Mouse (Mus musculus): ENCODE measurements around the gene Nr0b2. TPM values are rescaled to one million over a fixed set of nuclear protein-coding genes. Genes with fewer than 3 reads are reported as not detected.

The Nr0b2 gene
- not detected for polyA plus RNA-seq (2017; shearing (Covaris generic))

DNA sequence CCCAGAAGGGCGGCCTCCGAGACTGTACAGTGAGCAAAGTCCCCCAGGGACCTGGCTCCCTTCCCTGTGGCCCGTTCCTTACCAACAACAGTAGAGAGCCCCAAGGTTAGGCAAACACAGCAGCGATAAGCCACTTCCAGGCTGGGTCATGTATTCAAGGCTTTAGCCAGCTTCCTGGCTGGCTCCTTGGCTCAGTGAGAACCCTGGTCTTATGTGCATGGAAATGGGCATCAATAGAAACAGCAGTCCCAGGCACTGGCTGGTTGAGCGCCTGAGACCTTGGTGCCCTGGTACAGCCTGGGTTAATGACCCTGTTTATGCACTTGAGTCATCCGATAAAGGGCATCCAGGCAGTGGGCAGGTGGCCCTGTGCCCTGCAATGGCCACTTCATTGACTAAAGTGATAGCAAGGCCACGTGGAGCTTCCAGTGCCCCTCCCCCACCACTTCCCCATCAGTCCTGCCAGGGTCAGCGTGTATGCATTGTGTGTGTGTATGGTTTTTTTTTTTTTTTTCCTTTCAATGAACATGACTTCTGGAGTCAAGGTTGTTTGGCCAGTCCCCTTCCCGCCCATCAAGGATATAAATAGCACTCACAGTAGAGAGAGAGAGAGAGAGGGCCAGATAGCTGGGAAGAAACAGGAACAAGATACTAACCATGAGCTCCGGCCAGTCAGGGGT lies at the start of gene Nr0b2:
Gene Nr0b2, plus strand, starts transcription at position 609 of the 680 bp plus-strand sequence.

DNA sequence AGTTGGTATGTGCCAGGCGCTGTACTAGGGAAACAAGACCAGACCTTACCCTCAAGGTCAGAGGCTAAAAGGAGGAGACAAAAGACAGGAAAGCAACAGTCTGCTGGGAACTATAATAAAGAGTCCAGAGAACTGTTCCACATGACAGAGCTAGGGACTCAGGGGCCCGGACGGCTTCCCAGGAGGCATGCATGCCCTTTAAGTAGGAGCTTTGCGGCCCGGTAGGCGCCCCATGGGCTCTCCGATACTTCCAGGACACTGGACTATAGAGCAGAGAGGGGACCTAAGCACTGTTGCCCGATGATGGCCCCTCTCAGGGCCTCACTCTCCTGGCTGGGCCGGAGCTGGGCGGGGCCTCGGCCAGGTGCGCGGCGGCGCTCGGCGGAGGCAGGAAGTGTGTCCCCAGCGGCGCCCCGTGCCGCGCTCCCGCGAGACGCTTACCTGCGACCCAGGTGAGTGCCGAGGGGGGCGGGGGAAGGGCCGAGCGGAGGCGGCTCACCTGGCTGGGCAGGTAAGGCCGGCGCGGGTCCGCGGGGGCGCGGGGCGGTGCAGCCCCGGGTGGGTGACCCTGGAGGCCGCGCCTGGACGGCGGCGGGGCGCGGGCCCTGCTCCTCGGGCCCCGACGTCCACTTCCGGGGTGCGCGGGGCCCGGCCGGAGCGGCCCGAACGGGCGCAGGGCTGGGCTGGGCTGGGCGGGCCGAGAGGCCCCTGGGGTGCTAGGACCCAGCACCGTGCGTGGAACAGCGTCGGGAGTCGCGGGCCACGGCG lies 34.4 kb upstream of the Nr0b2 start, which contains the start of gene Kdf1:
Gene Kdf1, plus strand, starts transcription at position 363 of the 768 bp plus-strand sequence.

DNA sequence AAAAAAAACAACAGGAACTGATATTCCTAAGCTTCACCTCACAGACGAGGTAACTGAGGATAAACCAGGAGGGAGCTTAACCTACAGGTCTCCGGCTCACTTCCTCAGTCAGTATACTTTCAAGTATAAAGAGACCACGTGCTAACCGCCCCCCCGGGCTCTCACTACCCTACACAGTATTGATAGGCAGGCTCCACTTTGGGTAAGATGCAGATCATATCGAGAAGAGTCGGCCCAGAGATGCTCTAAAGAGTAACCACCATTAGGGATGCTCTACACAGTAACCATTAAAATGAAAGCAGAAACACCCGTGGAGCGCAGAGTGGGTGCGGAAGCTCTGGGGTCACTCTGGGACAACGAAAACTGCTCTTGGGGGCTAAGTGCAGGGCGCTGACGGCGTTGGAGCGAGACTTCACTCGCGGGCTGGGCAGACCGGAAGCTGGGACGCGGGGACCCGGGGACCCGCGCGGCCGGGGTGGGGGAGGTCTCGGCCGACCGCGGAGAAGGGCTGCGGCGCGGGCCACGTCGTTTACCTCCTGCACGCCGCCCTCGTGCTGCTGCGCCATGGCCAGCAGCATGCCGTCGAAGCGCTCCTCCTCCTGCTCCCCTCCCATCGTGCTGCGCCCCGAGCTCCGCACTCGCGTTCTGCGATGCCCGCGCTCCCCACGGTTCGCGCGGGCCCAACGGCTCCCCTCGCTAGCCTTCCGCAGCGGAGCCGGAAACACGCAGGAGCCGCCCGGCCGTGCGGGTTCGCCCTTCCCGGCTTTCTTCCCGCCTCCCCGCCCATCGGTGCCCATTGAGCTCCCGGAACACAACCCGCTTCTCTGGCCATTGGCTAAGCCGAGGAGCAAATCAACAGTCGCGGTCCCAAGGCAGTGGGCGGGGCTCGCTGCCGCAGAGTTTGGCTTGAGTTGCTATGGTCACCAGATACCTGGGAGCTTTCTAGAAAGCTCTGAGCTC lies 7.6 kb upstream of the Nr0b2 start, which contains the start of gene Nudc:
Gene Nudc, minus strand, starts transcription at position 725 of the 960 bp plus-strand sequence.

DNA sequence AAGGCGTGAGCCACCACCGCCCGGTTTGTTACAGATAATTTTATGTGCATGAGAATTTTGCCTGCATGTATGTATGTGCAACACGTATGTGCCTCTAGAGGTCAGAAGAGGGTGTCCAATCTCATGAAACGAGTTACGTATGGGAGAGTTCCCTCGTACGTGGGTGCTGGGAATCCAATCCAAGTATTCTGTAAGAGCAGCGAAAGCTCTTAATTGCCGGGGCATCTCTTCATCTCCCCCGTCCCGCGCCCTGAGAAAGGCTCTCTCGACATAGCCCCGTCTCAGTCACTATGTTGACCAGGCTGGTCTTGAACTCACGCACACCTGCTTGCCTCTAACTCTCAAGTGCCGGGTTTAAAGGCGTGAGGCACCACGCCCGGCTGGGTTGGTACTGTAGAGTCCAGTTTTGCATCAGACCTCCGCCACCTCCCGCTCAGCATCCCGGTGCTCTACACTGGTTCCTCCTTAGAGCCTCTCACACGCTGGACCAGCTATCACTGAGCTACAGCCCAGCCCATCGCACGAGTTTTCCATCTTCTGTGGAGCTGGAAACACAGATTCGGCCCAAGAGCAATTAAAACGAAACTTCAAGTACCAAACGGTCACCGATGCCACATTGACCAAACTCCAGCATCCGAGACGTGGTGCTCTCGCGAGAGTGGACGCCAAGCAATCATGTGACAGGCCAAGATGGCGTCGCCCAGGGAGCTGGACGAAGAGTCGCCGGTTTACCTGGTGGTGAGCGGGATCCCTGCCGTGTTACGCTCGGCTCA lies 21.1 kb downstream of the Nr0b2 start, which contains the start of gene Gpatch3:
Gene Gpatch3, plus strand, starts transcription at position 676 of the 773 bp plus-strand sequence.

DNA sequence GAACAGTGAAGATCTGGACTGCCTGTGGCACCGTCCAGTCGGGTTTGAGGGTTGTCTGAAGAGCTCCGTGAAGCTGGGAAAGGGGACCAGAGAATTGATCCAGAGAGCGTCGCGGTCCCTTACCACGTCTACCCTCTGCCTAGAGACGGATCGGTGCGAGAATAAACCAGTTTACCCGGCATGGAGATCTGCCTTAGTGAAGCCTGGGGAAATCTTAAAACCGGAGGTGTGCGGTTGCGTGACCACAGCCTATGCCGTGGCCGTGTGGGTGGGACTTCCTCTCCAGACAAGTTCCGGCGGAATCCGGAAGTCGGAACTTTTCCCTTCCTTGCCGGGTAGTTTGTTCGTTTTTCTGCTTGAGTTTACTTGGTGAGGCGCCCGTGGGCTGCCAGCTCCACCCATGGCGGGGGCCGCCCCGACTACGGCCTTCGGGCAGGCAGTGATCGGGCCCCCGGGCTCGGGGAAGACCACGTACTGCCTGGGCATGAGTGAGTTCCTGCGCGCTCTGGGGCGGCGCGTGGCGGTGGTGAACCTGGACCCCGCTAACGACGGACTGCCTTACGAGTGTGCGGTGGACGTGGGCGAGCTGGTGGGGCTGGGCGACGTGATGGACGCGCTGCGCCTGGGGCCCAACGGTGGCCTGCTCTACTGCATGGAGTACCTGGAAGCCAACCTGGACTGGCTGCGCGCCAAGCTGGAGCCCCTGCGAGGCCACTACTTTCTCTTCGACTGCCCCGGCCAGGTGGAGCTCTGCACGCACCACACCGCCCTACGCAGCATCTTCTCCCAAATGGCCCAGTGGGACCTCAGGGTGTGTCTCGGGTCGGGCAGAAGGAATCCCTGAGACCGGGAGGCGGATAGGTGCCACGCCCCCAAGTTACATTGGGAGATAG lies 31.1 kb downstream of the Nr0b2 start, which contains the start of gene Gpn2:
Gene Gpn2, plus strand, starts transcription at position 304 of the 893 bp plus-strand sequence.

DNA sequence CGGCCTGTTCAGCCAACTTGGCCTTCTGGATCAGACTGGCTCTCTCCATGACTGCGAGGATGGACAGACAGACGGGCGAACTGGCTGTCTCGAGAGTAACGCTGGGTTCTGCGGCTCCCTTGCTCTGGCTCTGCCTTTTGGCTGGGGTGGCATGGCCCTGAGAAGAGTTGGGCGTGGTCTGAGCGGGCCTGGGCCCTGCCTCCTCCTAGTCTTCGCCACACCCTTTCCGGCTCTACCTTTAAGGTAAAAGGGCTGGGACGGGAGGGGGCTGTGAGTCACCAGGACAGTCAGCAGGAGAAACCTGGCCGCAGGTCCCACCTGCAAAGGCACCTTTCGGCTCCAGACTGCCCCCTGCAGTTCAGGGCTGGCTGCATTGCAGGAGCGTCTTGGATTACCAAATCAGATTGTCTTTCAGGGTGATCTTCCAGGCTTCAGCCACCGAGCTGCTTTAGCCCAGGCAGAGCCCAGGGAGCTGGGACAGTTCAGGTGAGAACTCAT lies 48.6 kb downstream of the Nr0b2 start, which contains the start of gene Sfn:
Gene Sfn, minus strand, starts transcription at position 448 of the 498 bp plus-strand sequence.

Other genes with a start within 250 kb of the Nr0b2 start
- 1 to 10 TPM; 4.4 to 5.4 TPM for gene Wdtc1, start 199.9 kb upstream of the Nr0b2 start, polyA plus RNA-seq (2017; shearing (Covaris generic))
- 10 to 100 TPM; 17.9 to 19.7 TPM for gene Slc9a1, start 183.7 kb upstream of the Nr0b2 start, polyA plus RNA-seq (2017; shearing (Covaris generic))
- not detected for gene Tent5b, start 73.2 kb upstream of the Nr0b2 start, polyA plus RNA-seq (2017; shearing (Covaris generic))
- gene Trnp1, start 54.8 kb upstream of the Nr0b2 start, polyA plus RNA-seq (2017; shearing (Covaris generic)), result 10 to 100 TPM in 1 of 2 experiments, not detected in 1; 13.8 TPM
- gene Kdf1, start 34.4 kb upstream of the Nr0b2 start, polyA plus RNA-seq (2017; shearing (Covaris generic)), result 1 to 10 TPM in 1 of 2 experiments, under 1 TPM in 1; 0.65 to 1.5 TPM
- 100 to 1,000 TPM; 134 to 152 TPM for gene Nudc, start 7.4 kb upstream of the Nr0b2 start, polyA plus RNA-seq (2017; shearing (Covaris generic))
- 10 to 100 TPM; 13.4 to 13.7 TPM for gene Gpatch3, start 21.4 kb downstream of the Nr0b2 start, polyA plus RNA-seq (2017; shearing (Covaris generic))
- 10 to 100 TPM; 24.1 to 26.2 TPM for gene Gpn2, start 31.0 kb downstream of the Nr0b2 start, polyA plus RNA-seq (2017; shearing (Covaris generic))
- 10 to 100 TPM; 19.5 to 20.1 TPM for gene Sfn, start 48.8 kb downstream of the Nr0b2 start, polyA plus RNA-seq (2017; shearing (Covaris generic))
- 100 to 1,000 TPM; 219 to 276 TPM for gene Zdhhc18, start 96.8 kb downstream of the Nr0b2 start, polyA plus RNA-seq (2017; shearing (Covaris generic))
- 10 to 100 TPM; 20.2 to 25.7 TPM for gene Pigv, start 119.3 kb downstream of the Nr0b2 start, polyA plus RNA-seq (2017; shearing (Covaris generic))
- 10 to 100 TPM; 32.1 to 44.6 TPM for gene Arid1a, start 203.4 kb downstream of the Nr0b2 start, polyA plus RNA-seq (2017; shearing (Covaris generic))

Data from activated CD4-positive, CD25-positive, alpha-beta regulatory T cell (primary cell).